Mouse (Mus musculus): ENCODE data around the gene Ccdc42. TPM values are rescaled to one million over a fixed set of nuclear protein-coding genes. Genes with fewer than 3 reads are reported as not detected.

Gene Ccdc42
- polyA plus RNA-seq, 3 experiments from 2014 or later: not detected

Other genes starting within 250 kb of the Ccdc42 start
- gene Ntn1, start 186.2 kb upstream of the Ccdc42 start, polyA plus RNA-seq (2017; shearing (Covaris generic)): under 1 TPM; 0.13 to 0.31 (median 0.18) TPM
- gene Pik3r5, start 154.9 kb upstream of the Ccdc42 start, polyA plus RNA-seq (2017; shearing (Covaris generic)): 10 to 100 TPM; 18.4 to 24.9 (median 20.6) TPM
- gene Pik3r6, start 84.0 kb upstream of the Ccdc42 start, polyA plus RNA-seq (2017; shearing (Covaris generic)): not detected
- not detected for gene Mfsd6l, start 30.8 kb upstream of the Ccdc42 start, polyA plus RNA-seq (2017; shearing (Covaris generic))
- gene Myh10, start 104.5 kb downstream of the Ccdc42 start, polyA plus RNA-seq (2017; shearing (Covaris generic)): 1 to 10 TPM; 1.4 to 6.1 (median 2.7) TPM

All from inflammation-experienced regulatory T-cells, adult 6 months (primary cell).